14 mouse cellular contexts compared by ENCODE assay signal in genomic region chr17:25398520-25398838, GRCm38 (mm10). TPM values are rescaled to one million over a fixed set of nuclear protein-coding genes. Genes with fewer than 3 reads are reported as not detected.
DNase-seq lines count a peak whose midpoint lies in the region; ATAC-seq and TF ChIP-seq lines count a peak whose summit lies in the region.
"Had no signal": no experiment of that assay in that cellular context is flagged by ENCODE, and none has a peak within 500 bp of the region (broad histone marks: within the 10 kb centered on the region; RNA-seq: fewer than 3 reads in every experiment).

No protein-coding gene starts in this region.

- H3K9me3 ChIP-seq in midbrain, embryonic 11.5 days (ENCODE audit: control insufficient read depth, low read length): no peaks in the 10 kb centered on the region
- H3K9me3 ChIP-seq in midbrain, postnatal 0 days (ENCODE audit: low read length): no peaks in the 10 kb centered on the region
- H3K9me3 ChIP-seq in forebrain, embryonic 14.5 days (replicated peaks; ENCODE audit: control insufficient read depth, low read length): no peaks in the 10 kb centered on the region
- H3K9me3 ChIP-seq in hindbrain, embryonic 16.5 days (ENCODE audit: control insufficient read depth, low read length): no peaks in the 10 kb centered on the region
- no peaks in the 10 kb centered on the region for H3K9me3 ChIP-seq in midbrain, embryonic 16.5 days (replicated peaks; ENCODE audit: control insufficient read depth, low read length, poor library complexity, severe bottlenecking)
- H3K9me3 ChIP-seq: liver, embryonic 12.5 days had no signal

- 0 out of 2 replicates have a peak, but pooled peaks have one; percentile 6 for ATAC-seq in midbrain, embryonic 11.5 days (ENCODE audit: low FRiP score)
- no peak for ATAC-seq in midbrain, postnatal 0 days (ENCODE audit: low FRiP score)
- peak; percentile 65 for ATAC-seq in forebrain, embryonic 14.5 days
- ATAC-seq in hindbrain, embryonic 16.5 days: peak; percentile 9; the same call in 1 of the 2 replicates
- ATAC-seq in midbrain, embryonic 16.5 days: peak; percentile 7; the same call in 1 of the 2 replicates
- ATAC-seq: activated CD4-positive, CD25-positive, alpha-beta regulatory T cell, adult 4 months; liver, embryonic 12.5 days had no signal

- H3K27me3 ChIP-seq in midbrain, embryonic 11.5 days (ENCODE audit: control insufficient read depth, insufficient read depth, low read length): no peaks in the 10 kb centered on the region
- H3K27me3 ChIP-seq in midbrain, postnatal 0 days (ENCODE audit: insufficient read depth, low read length): no peaks in the 10 kb centered on the region
- H3K27me3 ChIP-seq in forebrain, embryonic 14.5 days (replicated peaks; ENCODE audit: control insufficient read depth, insufficient read depth, low read length): peaks cover 44% of the 10 kb centered on the region
- no peaks in the 10 kb centered on the region for H3K27me3 ChIP-seq in hindbrain, embryonic 16.5 days (replicated peaks; ENCODE audit: control insufficient read depth, insufficient read depth, low read length)
- H3K27me3 ChIP-seq in midbrain, embryonic 16.5 days (ENCODE audit: control insufficient read depth, insufficient read depth, low read depth, low read length): no peaks in the 10 kb centered on the region

- H3K4me1 ChIP-seq in midbrain, embryonic 11.5 days (ENCODE audit: control insufficient read depth, insufficient read depth, low read length): peaks cover 13% of the 10 kb centered on the region
- H3K4me1 ChIP-seq in midbrain, postnatal 0 days (ENCODE audit: insufficient read depth, low read length): 0 out of 2 replicates have a peak, but pooled peaks cover 3% of the 10 kb centered on the region
- H3K4me1 ChIP-seq in forebrain, embryonic 14.5 days (ENCODE audit: control insufficient read depth, insufficient read depth, low read length): no peaks in the 10 kb centered on the region
- peaks cover 12% of the 10 kb centered on the region for H3K4me1 ChIP-seq in hindbrain, embryonic 16.5 days (ENCODE audit: control insufficient read depth, insufficient read depth, low read depth, low read length)
- H3K4me1 ChIP-seq in midbrain, embryonic 16.5 days (ENCODE audit: control insufficient read depth, insufficient read depth, low read length): peaks cover 4% of the 10 kb centered on the region; the same call in 1 of the 2 replicates
- H3K4me1 ChIP-seq: liver, embryonic 12.5 days had no signal

- no peak for DNase-seq in midbrain, embryonic 11.5 days (ENCODE audit: low spot score, missing footprints)
- no peak for DNase-seq in midbrain, postnatal 0 days (ENCODE audit: low spot score)
- DNase-seq in forebrain, embryonic 14.5 days (ENCODE audit: low spot score): peak; percentile 66
- DNase-seq in thymus, adult 18-20 months: no peak
- no peak for DNase-seq in right cerebral cortex, postnatal 4 days

- no peak overlapping the region for H3K4me2 ChIP-seq in midbrain, embryonic 11.5 days
- no peak overlapping the region for H3K4me2 ChIP-seq in midbrain, postnatal 0 days (ENCODE audit: low read depth, low read length, poor library complexity, severe bottlenecking)
- H3K4me2 ChIP-seq in forebrain, embryonic 14.5 days (ENCODE audit: low read length): no peak overlapping the region
- no peak overlapping the region for H3K4me2 ChIP-seq in hindbrain, embryonic 16.5 days (ENCODE audit: low read length)
- H3K4me2 ChIP-seq in midbrain, embryonic 16.5 days (ENCODE audit: low read length): no peak overlapping the region
- H3K4me2 ChIP-seq: liver, embryonic 12.5 days had no signal

- H3K9ac ChIP-seq in midbrain, embryonic 11.5 days (ENCODE audit: low read length): no peak overlapping the region
- H3K9ac ChIP-seq in midbrain, postnatal 0 days (replicated peaks; ENCODE audit: low read length, poor library complexity, severe bottlenecking): no peak overlapping the region
- no peak overlapping the region for H3K9ac ChIP-seq in forebrain, embryonic 14.5 days (ENCODE audit: low read length)
- no peak overlapping the region for H3K9ac ChIP-seq in hindbrain, embryonic 16.5 days (ENCODE audit: low read depth, low read length)
- H3K9ac ChIP-seq in midbrain, embryonic 16.5 days (ENCODE audit: low read depth, low read length): no peak overlapping the region
- H3K9ac ChIP-seq: liver, embryonic 12.5 days had no signal

- WGBS in midbrain, embryonic 11.5 days: 61% methylated on average over 13 of the region's 13 CpGs
- 42% methylated on average over 13 of the region's 13 CpGs for WGBS in midbrain, postnatal 0 days
- 4% methylated on average over 13 of the region's 13 CpGs for WGBS in forebrain, embryonic 14.5 days
- 33% methylated on average over 13 of the region's 13 CpGs for WGBS in hindbrain, embryonic 16.5 days
- WGBS in midbrain, embryonic 16.5 days: 45% methylated on average over 13 of the region's 13 CpGs

- H3K36me3 ChIP-seq in midbrain, embryonic 11.5 days (ENCODE audit: control insufficient read depth, insufficient read depth, low read length): no peaks in the 10 kb centered on the region
- peaks cover 3% of the 10 kb centered on the region; the same call in 1 of the 2 replicates for H3K36me3 ChIP-seq in midbrain, postnatal 0 days (ENCODE audit: insufficient read depth, low read length)
- no peaks in the 10 kb centered on the region for H3K36me3 ChIP-seq in forebrain, embryonic 14.5 days (ENCODE audit: control insufficient read depth, insufficient read depth, low read length)
- no peaks in the 10 kb centered on the region for H3K36me3 ChIP-seq in hindbrain, embryonic 16.5 days (ENCODE audit: control insufficient read depth, insufficient read depth, low read length)
- H3K36me3 ChIP-seq in midbrain, embryonic 16.5 days (ENCODE audit: control insufficient read depth, insufficient read depth, low read length): peaks cover 2% of the 10 kb centered on the region; the same call in 1 of the 2 replicates
- H3K36me3 ChIP-seq: liver, embryonic 12.5 days had no signal

- no peak overlapping the region for H3K4me3 ChIP-seq in midbrain, embryonic 11.5 days (ENCODE audit: low read depth, low read length)
- H3K4me3 ChIP-seq in midbrain, postnatal 0 days (ENCODE audit: low read depth, low read length): no peak overlapping the region
- H3K4me3 ChIP-seq in forebrain, embryonic 14.5 days (ENCODE audit: low read depth, low read length): no peak overlapping the region
- no peak overlapping the region for H3K4me3 ChIP-seq in hindbrain, embryonic 16.5 days (ENCODE audit: low read length)
- no peak overlapping the region for H3K4me3 ChIP-seq in midbrain, embryonic 16.5 days (ENCODE audit: low read depth, low read length)
- H3K4me3 ChIP-seq: gastrocnemius, adult 2 months; liver, embryonic 12.5 days had no signal

- no peak for TF ChIP-seq CTCF in midbrain, postnatal 0 days (IDR thresholded peaks at IDR 0.05)

- no peak overlapping the region for H3K27ac ChIP-seq in midbrain, embryonic 11.5 days (ENCODE audit: low read depth, low read length)
- H3K27ac ChIP-seq in midbrain, postnatal 0 days (ENCODE audit: low read depth, low read length): no peak overlapping the region
- no peak overlapping the region for H3K27ac ChIP-seq in forebrain, embryonic 14.5 days (ENCODE audit: low read depth, low read length)
- no peak overlapping the region for H3K27ac ChIP-seq in hindbrain, embryonic 16.5 days (ENCODE audit: low read depth, low read length)
- no peak overlapping the region for H3K27ac ChIP-seq in midbrain, embryonic 16.5 days (ENCODE audit: low read length)
- H3K27ac ChIP-seq: gastrocnemius, adult 2 months; liver, embryonic 12.5 days had no signal

RNA-seq across cellular contexts. Expression of gene Tpsg1, which starts 29.4 kb away (rescaled TPM):
- not detected in 2 replicates for polyA plus RNA-seq in midbrain, embryonic 11.5 days (2014; fragmentation: Nextera tagmentation; extraction: Ambion mirVana)
- total RNA-seq in midbrain, postnatal 0 days (2014; rRNA removed): not detected in 2 replicates
- polyA plus RNA-seq in midbrain, postnatal 0 days (2015; fragmentation: Nextera tagmentation; extraction: Ambion mirVana): 1.0 and 1.2 TPM in 2 replicates
- 0.48 and 1.1 TPM in 2 replicates for polyA plus RNA-seq in forebrain, embryonic 14.5 days (2014; fragmentation: Nextera tagmentation; extraction: Ambion mirVana)
- polyA plus RNA-seq in hindbrain, embryonic 16.5 days (2015; fragmentation: Nextera tagmentation; extraction: Ambion mirVana): 0.43 and 0.55 TPM in 2 replicates
- polyA plus RNA-seq in midbrain, embryonic 16.5 days (2015; fragmentation: Nextera tagmentation; extraction: Ambion mirVana): 0.29 and 0.88 TPM in 2 replicates
- total RNA-seq: hematopoietic stem cell, adult 5-6 weeks; left cerebral cortex, postnatal 14 days; megakaryocyte-erythroid progenitor cell, adult 5-6 weeks; neutrophil, adult 5-6 weeks had no signal
- polyA plus RNA-seq: activated CD4-positive, CD25-positive, alpha-beta regulatory T cell, adult 4 months had no signal

RNA-seq across cellular contexts. Expression of gene Tpsb2, which starts 32.4 kb away (rescaled TPM):
- not detected in 2 replicates for polyA plus RNA-seq in midbrain, embryonic 11.5 days (2014; fragmentation: Nextera tagmentation; extraction: Ambion mirVana)
- total RNA-seq in midbrain, postnatal 0 days (2014; rRNA removed): 0.28 and 1.8 TPM in 2 replicates
- 0.60 and 1.0 TPM in 2 replicates for polyA plus RNA-seq in midbrain, postnatal 0 days (2015; fragmentation: Nextera tagmentation; extraction: Ambion mirVana)
- polyA plus RNA-seq in forebrain, embryonic 14.5 days (2014; fragmentation: Nextera tagmentation; extraction: Ambion mirVana): 0.25 TPM in 1 of 2 replicates, not detected in the other
- polyA plus RNA-seq in hindbrain, embryonic 16.5 days (2015; fragmentation: Nextera tagmentation; extraction: Ambion mirVana): 0.19 and 2.1 TPM in 2 replicates
- polyA plus RNA-seq in midbrain, embryonic 16.5 days (2015; fragmentation: Nextera tagmentation; extraction: Ambion mirVana): 0.23 TPM in 1 of 2 replicates, not detected in the other
- total RNA-seq: hematopoietic stem cell, adult 5-6 weeks; megakaryocyte-erythroid progenitor cell, adult 5-6 weeks; neutrophil, adult 5-6 weeks had no signal
- polyA plus RNA-seq: activated CD4-positive, CD25-positive, alpha-beta regulatory T cell, adult 4 months; liver, embryonic 12.5 days had no signal

RNA-seq across cellular contexts. Expression of gene Cacna1h, which starts 35.1 kb away (rescaled TPM):
- polyA plus RNA-seq in midbrain, embryonic 11.5 days (2014; fragmentation: Nextera tagmentation; extraction: Ambion mirVana): 3.5 and 4.3 TPM in 2 replicates
- total RNA-seq in midbrain, postnatal 0 days (2014; rRNA removed): 117 and 164 TPM in 2 replicates
- 7.6 and 9.5 TPM in 2 replicates for polyA plus RNA-seq in midbrain, postnatal 0 days (2015; fragmentation: Nextera tagmentation; extraction: Ambion mirVana)
- polyA plus RNA-seq in forebrain, embryonic 14.5 days (2014; fragmentation: Nextera tagmentation; extraction: Ambion mirVana): 5.5 and 11.0 TPM in 2 replicates
- polyA plus RNA-seq in hindbrain, embryonic 16.5 days (2015; fragmentation: Nextera tagmentation; extraction: Ambion mirVana): 5.9 and 6.2 TPM in 2 replicates
- polyA plus RNA-seq in midbrain, embryonic 16.5 days (2015; fragmentation: Nextera tagmentation; extraction: Ambion mirVana): 10.0 and 11.5 TPM in 2 replicates
- polyA plus RNA-seq: activated CD4-positive, CD25-positive, alpha-beta regulatory T cell, adult 4 months had no signal

RNA-seq across cellular contexts. Expression of gene Tpsab1, which starts 53.1 kb away (rescaled TPM):
- not detected in 2 replicates for polyA plus RNA-seq in midbrain, embryonic 11.5 days (2014; fragmentation: Nextera tagmentation; extraction: Ambion mirVana)
- total RNA-seq in midbrain, postnatal 0 days (2014; rRNA removed): not detected in 2 replicates
- polyA plus RNA-seq in midbrain, postnatal 0 days (2015; fragmentation: Nextera tagmentation; extraction: Ambion mirVana): not detected in 2 replicates
- not detected in 2 replicates for polyA plus RNA-seq in forebrain, embryonic 14.5 days (2014; fragmentation: Nextera tagmentation; extraction: Ambion mirVana)
- polyA plus RNA-seq in hindbrain, embryonic 16.5 days (2015; fragmentation: Nextera tagmentation; extraction: Ambion mirVana): not detected in 2 replicates
- polyA plus RNA-seq in midbrain, embryonic 16.5 days (2015; fragmentation: Nextera tagmentation; extraction: Ambion mirVana): not detected in 2 replicates
- total RNA-seq: hematopoietic stem cell, adult 5-6 weeks; left cerebral cortex, postnatal 14 days; megakaryocyte-erythroid progenitor cell, adult 5-6 weeks; neutrophil, adult 5-6 weeks had no signal
- polyA plus RNA-seq: activated CD4-positive, CD25-positive, alpha-beta regulatory T cell, adult 4 months; liver, embryonic 12.5 days had no signal

RNA-seq across cellular contexts. Expression of gene Tekt4, which starts 55.9 kb away (rescaled TPM):
- 0.12 TPM in 1 of 2 replicates, not detected in the other for polyA plus RNA-seq in midbrain, embryonic 11.5 days (2014; fragmentation: Nextera tagmentation; extraction: Ambion mirVana)
- 1.9 and 5.2 TPM in 2 replicates for total RNA-seq in midbrain, postnatal 0 days (2014; rRNA removed)
- polyA plus RNA-seq in midbrain, postnatal 0 days (2015; fragmentation: Nextera tagmentation; extraction: Ambion mirVana): 2.1 and 2.3 TPM in 2 replicates
- polyA plus RNA-seq in forebrain, embryonic 14.5 days (2014; fragmentation: Nextera tagmentation; extraction: Ambion mirVana): 1.2 and 1.4 TPM in 2 replicates
- polyA plus RNA-seq in hindbrain, embryonic 16.5 days (2015; fragmentation: Nextera tagmentation; extraction: Ambion mirVana): 1.4 and 1.9 TPM in 2 replicates
- polyA plus RNA-seq in midbrain, embryonic 16.5 days (2015; fragmentation: Nextera tagmentation; extraction: Ambion mirVana): 1.5 TPM in 2 replicates
- total RNA-seq: gastrocnemius, adult 2 months; hematopoietic stem cell, adult 5-6 weeks; megakaryocyte-erythroid progenitor cell, adult 5-6 weeks; neutrophil, adult 5-6 weeks had no signal
- polyA plus RNA-seq: activated CD4-positive, CD25-positive, alpha-beta regulatory T cell, adult 4 months; liver, embryonic 12.5 days had no signal
